Mouse (Mus musculus): ENCODE measurements around the gene Hist1h2ah. TPM values are rescaled to one million over a fixed set of nuclear protein-coding genes. Genes with fewer than 3 reads are reported as not detected.
A peak's percentile ranks its signal among the peaks of the same experiment; 100 is the strongest.

The Hist1h2ah gene
- polyA plus RNA-seq, 1 experiment from 2014 or later: 9.8 TPM

DNA sequence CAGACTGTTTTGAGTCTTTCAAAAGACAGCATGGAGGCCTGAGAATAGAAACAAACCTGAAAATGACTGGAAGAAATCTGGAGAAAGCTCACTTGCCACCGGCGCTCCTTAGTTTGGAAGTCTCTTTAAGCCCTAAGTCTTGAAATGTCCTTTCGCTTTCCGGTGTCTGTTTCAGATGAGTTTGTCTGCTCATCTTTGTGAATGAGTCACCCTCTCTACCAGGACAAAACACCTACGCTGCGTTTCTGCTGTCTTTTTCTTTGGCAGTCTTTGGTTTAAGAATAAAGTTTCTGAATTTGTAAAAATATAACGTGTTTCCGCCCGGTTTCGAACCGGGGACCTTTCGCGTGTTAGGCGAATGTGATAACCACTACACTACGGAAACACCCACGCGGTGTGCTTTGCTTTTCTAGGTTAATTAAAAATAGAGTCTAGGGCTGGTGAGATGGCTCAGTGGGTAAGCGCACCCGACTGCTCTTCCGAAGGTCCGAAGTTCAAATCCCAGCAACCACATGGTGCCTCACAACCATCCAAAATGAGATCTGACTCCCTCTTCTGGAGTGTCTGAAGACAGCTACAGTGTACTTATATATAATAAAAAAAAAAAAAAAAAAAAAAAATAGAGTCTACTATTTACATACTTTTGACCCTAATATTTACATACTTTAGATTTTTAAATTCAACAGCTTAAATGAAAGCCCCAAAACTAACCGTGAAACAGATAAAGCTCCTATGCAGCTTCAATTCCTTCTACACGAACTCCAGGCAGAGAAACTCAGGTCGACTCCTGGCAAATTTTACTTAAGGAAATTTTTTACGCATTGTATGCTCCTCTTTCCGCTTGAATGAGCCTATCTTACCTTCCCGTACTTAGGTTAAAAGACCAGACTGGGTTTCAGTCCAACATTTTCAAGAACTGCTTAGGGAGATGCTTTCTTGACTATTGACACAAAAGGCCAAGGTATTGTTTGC is 19.6 kb downstream of the Hist1h2ah start:
- peak; percentile 82 for ATAC-seq (replicated peaks; ENCODE audit: low FRiP score)
- peak overlapping the region; percentile 15; the same call in 1 of the 2 replicates for H3K4me3 ChIP-seq (replicated peaks)
- WGBS: 15% methylated on average over 27 of the region's 27 CpGs

DNA sequence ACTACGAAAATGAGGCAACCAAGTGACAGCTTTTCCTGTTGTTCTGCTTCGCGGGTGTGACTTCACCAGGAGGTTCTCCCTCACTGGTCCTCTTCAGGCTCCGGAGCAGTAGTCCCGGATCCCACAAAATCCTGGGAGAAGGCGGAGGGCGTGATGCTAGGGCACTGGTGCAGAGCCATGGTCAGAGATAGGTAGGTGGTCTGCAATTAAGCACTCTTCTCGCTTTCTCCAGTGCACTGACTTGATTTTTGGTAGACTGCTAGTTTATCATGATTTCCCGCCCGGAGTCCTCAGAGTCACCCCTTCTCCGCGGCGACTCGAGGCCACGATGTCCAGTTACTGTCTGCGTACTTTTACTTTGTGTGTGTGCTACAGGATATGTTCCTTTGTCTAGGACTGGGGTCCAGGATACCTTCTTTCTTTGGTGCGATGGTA is 20.9 kb downstream of the Hist1h2ah start:
- peak overlapping the region; percentile 17 for H3K4me3 ChIP-seq (replicated peaks)
- no peak overlapping the region for H3K9ac ChIP-seq
- no peaks in the 10 kb centered on the region for H3K36me3 ChIP-seq
- no peak for ATAC-seq (replicated peaks; ENCODE audit: low FRiP score)
- no peak overlapping the region for H3K27ac ChIP-seq
- H3K9me3 ChIP-seq (replicated peaks): no peaks in the 10 kb centered on the region
- WGBS: 13% methylated on average over 17 of the region's 17 CpGs
- 0 out of 2 replicates have a peak, but pooled peaks cover 7% of the 10 kb centered on the region for H3K4me1 ChIP-seq
- peak overlapping the region; percentile 44 for H3K4me2 ChIP-seq
- H3K27me3 ChIP-seq: peaks cover 82% of the 10 kb centered on the region

More for the DNA sequence above, 19.6 kb downstream of the Hist1h2ah start:
- Histone ChIP-seq H3K9ac (no peak overlapping the region), H3K27ac (no peak overlapping the region), H3K4me2 (peak overlapping the region; percentile 42), H3K36me3 (no peaks in the 10 kb centered on the region), H3K4me1 (peaks cover 10% of the 10 kb centered on the region; the same call in 1 of the 2 replicates), H3K9me3 (replicated peaks) (no peaks in the 10 kb centered on the region), H3K27me3 (peaks cover 75% of the 10 kb centered on the region)

- H3K36me3 ChIP-seq: no peaks in the 10 kb centered on the region
- H3K4me1 ChIP-seq: 0 out of 2 replicates have a peak, but pooled peaks cover 7% of the 10 kb centered on the region
- H3K9ac ChIP-seq: no peak overlapping the region
- no peak overlapping the region for H3K27ac ChIP-seq
- H3K9me3 ChIP-seq (replicated peaks): no peaks in the 10 kb centered on the region
- H3K4me3 ChIP-seq (replicated peaks): no peak overlapping the region; the same call in 1 of the 2 replicates
- WGBS: 11% methylated on average over 13 of the region's 13 CpGs
- peak overlapping the region; percentile 44 for H3K4me2 ChIP-seq
- no peak for ATAC-seq (replicated peaks; ENCODE audit: low FRiP score)
- peaks cover 82% of the 10 kb centered on the region for H3K27me3 ChIP-seq
Measured at GRCm38 (mm10) chr13:22013716-22014115, 21.7 kb downstream of the Hist1h2ah start.

GRCm38 (mm10) chr13:22009642-22010041 is 25.7 kb downstream of the Hist1h2ah start, which contains the start of gene Prss16:
Gene Prss16 (minus strand): TSS chr13:22009742.
- no peak for ATAC-seq (replicated peaks; ENCODE audit: low FRiP score)
- Histone ChIP-seq H3K4me3 (replicated peaks) (no peak within 1 kb of the TSS), H3K36me3 (no peaks in the 10 kb centered on the region), H3K4me1 (peaks cover 27% of the 10 kb centered on the region), H3K27me3 (peaks cover 94% of the 10 kb centered on the region), H3K4me2 (no peak within 1 kb of the TSS), H3K27ac (no peak within 1 kb of the TSS), H3K9me3 (replicated peaks) (no peaks in the 10 kb centered on the region), H3K9ac (no peak within 1 kb of the TSS)
- WGBS: 34% methylated on average over 5 of the region's 7 CpGs

- Histone ChIP-seq H3K4me3 (replicated peaks) (no peak overlapping the region), H3K4me1 (peaks cover 23% of the 10 kb centered on the region), H3K27ac (no peak overlapping the region), H3K9me3 (replicated peaks) (no peaks in the 10 kb centered on the region), H3K36me3 (no peaks in the 10 kb centered on the region), H3K27me3 (peaks cover 94% of the 10 kb centered on the region), H3K9ac (no peak overlapping the region), H3K4me2 (no peak overlapping the region)
- 82% methylated on average over 3 of the region's 3 CpGs for WGBS
- ATAC-seq (replicated peaks; ENCODE audit: low FRiP score): no peak
Measured at GRCm38 (mm10) chr13:22008707-22009106, 26.7 kb downstream of the Hist1h2ah start.

DNA sequence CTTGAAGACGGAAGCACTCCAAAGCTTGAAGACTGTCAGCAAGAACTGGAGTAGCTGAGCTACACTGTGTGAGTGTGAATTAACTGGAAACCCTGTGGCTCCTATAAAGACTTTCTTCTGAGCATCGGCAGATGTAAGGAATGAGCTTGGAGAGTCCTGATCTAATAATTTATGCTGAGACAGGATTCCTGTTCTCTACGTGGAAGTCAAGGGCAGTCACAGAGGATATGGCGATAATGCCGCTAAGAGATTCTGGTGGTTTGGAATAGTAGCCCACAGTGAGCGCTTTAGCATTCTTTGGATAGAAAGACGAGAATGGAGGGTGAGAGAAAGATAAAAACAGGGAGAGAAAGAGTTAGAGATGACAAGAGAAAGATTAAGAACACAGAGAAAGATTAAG is 27.5 kb downstream of the Hist1h2ah start:
- H3K4me1 ChIP-seq: peaks cover 23% of the 10 kb centered on the region
- no peak overlapping the region for H3K4me3 ChIP-seq (replicated peaks)
- ATAC-seq (replicated peaks; ENCODE audit: low FRiP score): no peak
- H3K27ac ChIP-seq: no peak overlapping the region
- 45% methylated on average over 7 of the region's 7 CpGs for WGBS
- H3K36me3 ChIP-seq: no peaks in the 10 kb centered on the region
- H3K27me3 ChIP-seq: peaks cover 96% of the 10 kb centered on the region
- no peaks in the 10 kb centered on the region for H3K9me3 ChIP-seq (replicated peaks)
- H3K9ac ChIP-seq: no peak overlapping the region
- H3K4me2 ChIP-seq: no peak overlapping the region

DNA sequence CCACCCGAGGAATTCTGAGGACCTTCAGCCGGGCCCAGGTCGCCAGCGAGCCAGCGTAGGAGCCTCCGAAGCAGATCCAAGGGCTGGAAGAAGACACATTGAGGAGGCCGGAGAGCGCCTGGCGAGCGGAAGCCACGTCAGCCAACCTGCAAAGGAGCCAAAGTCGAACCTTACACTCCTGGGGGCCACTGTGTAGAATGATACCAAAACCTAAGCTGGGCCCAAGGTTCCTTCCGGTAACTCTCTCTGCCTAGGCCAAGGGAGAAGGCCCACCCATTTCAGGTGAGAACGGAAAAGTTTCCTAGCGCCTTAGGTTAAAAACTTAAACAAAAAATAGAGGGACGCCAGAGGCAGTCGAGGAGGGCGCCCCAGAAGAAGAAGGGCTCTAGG is 28.3 kb downstream of the Hist1h2ah start:
- no peak for ATAC-seq (replicated peaks; ENCODE audit: low FRiP score)
- Histone ChIP-seq H3K4me2 (peak overlapping the region; percentile 93), H3K27me3 (peaks cover 96% of the 10 kb centered on the region), H3K36me3 (no peaks in the 10 kb centered on the region), H3K4me1 (peaks cover 23% of the 10 kb centered on the region), H3K4me3 (replicated peaks) (peak overlapping the region; percentile 56), H3K27ac (no peak overlapping the region), H3K9me3 (replicated peaks) (no peaks in the 10 kb centered on the region), H3K9ac (no peak overlapping the region; the same call in 1 of the 2 replicates)
- 2% methylated on average over 18 of the region's 18 CpGs for WGBS

GRCm38 (mm10) chr13:22006334-22007120 is 28.8 kb downstream of the Hist1h2ah start:
- Histone ChIP-seq H3K36me3 (no peaks in the 10 kb centered on the region), H3K27ac (no peak overlapping the region), H3K4me2 (peak overlapping the region; percentile 93), H3K4me1 (peaks cover 23% of the 10 kb centered on the region), H3K4me3 (replicated peaks) (peak overlapping the region; percentile 56), H3K9ac (peak overlapping the region; percentile 23), H3K27me3 (peaks cover 98% of the 10 kb centered on the region), H3K9me3 (replicated peaks) (no peaks in the 10 kb centered on the region)
- ATAC-seq (replicated peaks; ENCODE audit: low FRiP score): peak; percentile 93
- under 1% methylated on average over 38 of the region's 38 CpGs for WGBS

DNA sequence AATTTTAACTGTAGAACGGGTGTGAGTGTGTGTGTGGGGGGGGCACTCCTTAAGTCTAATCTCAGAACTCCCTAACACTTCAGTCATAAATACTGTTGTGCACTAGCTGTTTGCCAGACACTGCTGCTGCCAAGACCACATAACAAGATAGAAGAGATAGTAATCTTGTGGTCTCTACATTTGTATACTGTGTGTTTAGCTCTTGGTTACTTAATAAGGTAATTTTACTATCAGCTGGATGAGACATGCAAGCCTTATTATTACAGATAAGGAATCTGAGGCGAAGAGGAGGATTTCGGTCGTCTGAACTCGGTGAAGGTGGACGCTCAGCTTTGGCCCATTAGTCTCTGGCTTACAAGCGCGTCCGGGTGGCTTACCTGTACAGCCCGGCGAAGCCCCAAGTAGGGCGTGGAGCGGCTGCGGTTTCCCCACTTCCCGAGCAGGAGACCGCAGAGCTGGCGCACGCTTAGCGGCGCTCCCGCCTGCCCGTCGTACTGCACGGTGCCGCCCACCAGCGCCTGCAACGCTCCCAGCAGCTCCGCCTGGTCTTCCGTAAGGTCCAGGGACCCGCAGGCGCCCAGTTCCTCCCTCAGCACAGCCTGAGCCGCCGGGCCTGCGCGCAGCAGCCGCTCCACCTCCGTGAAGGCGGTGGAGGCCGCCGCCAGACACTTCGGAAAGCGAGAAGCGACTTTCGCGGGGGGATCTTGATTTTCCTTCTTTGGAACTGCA is 29.6 kb downstream of the Hist1h2ah start:
- no peaks in the 10 kb centered on the region for H3K36me3 ChIP-seq
- ATAC-seq (replicated peaks; ENCODE audit: low FRiP score): peak; percentile 91
- H3K9me3 ChIP-seq (replicated peaks): no peaks in the 10 kb centered on the region
- H3K4me3 ChIP-seq (replicated peaks): peak overlapping the region; percentile 56
- H3K27me3 ChIP-seq: peaks cover 100% of the 10 kb centered on the region
- peaks cover 23% of the 10 kb centered on the region for H3K4me1 ChIP-seq
- peak overlapping the region; percentile 93 for H3K4me2 ChIP-seq
- no peak overlapping the region for H3K27ac ChIP-seq
- WGBS: under 1% methylated on average over 45 of the region's 45 CpGs
- peak overlapping the region; percentile 23 for H3K9ac ChIP-seq

- Histone ChIP-seq H3K27ac (no peak overlapping the region), H3K36me3 (no peaks in the 10 kb centered on the region), H3K4me2 (no peak overlapping the region), H3K4me3 (replicated peaks) (no peak overlapping the region), H3K9me3 (replicated peaks) (no peaks in the 10 kb centered on the region), H3K9ac (no peak overlapping the region), H3K27me3 (peaks cover 100% of the 10 kb centered on the region), H3K4me1 (peaks cover 26% of the 10 kb centered on the region)
- ATAC-seq (replicated peaks; ENCODE audit: low FRiP score): no peak
- WGBS: 13% methylated on average over 5 of the region's 5 CpGs
Measured at GRCm38 (mm10) chr13:22001823-22002222, 33.5 kb downstream of the Hist1h2ah start.

- no peak for ATAC-seq (replicated peaks; ENCODE audit: low FRiP score)
- H3K9me3 ChIP-seq (replicated peaks): no peaks in the 10 kb centered on the region
- H3K27me3 ChIP-seq: peaks cover 100% of the 10 kb centered on the region
- no peak overlapping the region for H3K4me3 ChIP-seq (replicated peaks)
- no peaks in the 10 kb centered on the region for H3K36me3 ChIP-seq
- peaks cover 25% of the 10 kb centered on the region for H3K4me1 ChIP-seq
- WGBS: 45% methylated on average over 2 of the region's 2 CpGs
- no peak overlapping the region for H3K9ac ChIP-seq
- H3K4me2 ChIP-seq: no peak overlapping the region
- H3K27ac ChIP-seq: no peak overlapping the region
Measured at GRCm38 (mm10) chr13:22001346-22001745, 34.0 kb downstream of the Hist1h2ah start.

Measured in kidney, embryonic 15.5 days (tissue).